Mouse (Mus musculus) thymus, adult 2 months (tissue): ENCODE results near the gene Sparc.

Experiments
- CTCF ChIP-seq: fragments of 200-500 bp; IDR thresholded peaks from 2 replicates; pipeline ENCODE4 v1.5.1; 2012; ENCODE audit warnings: mild to moderate bottlenecking, control low read depth, low read length, moderate library complexity, borderline replicate concordance; ENCODE audit not compliant: control insufficient read depth, poor library complexity, insufficient read depth; ENCODE audit errors: extremely low read depth
- POLR2A ChIP-seq: fragments of 200-500 bp; IDR thresholded peaks from 2 replicates; pipeline ENCODE4 v1.6.1; 2012; ENCODE audit warnings: mild to moderate bottlenecking, low read length, control low read depth, moderate library complexity; ENCODE audit not compliant: control insufficient read depth, poor library complexity, insufficient read depth; ENCODE audit errors: extremely low read depth

DNA sequence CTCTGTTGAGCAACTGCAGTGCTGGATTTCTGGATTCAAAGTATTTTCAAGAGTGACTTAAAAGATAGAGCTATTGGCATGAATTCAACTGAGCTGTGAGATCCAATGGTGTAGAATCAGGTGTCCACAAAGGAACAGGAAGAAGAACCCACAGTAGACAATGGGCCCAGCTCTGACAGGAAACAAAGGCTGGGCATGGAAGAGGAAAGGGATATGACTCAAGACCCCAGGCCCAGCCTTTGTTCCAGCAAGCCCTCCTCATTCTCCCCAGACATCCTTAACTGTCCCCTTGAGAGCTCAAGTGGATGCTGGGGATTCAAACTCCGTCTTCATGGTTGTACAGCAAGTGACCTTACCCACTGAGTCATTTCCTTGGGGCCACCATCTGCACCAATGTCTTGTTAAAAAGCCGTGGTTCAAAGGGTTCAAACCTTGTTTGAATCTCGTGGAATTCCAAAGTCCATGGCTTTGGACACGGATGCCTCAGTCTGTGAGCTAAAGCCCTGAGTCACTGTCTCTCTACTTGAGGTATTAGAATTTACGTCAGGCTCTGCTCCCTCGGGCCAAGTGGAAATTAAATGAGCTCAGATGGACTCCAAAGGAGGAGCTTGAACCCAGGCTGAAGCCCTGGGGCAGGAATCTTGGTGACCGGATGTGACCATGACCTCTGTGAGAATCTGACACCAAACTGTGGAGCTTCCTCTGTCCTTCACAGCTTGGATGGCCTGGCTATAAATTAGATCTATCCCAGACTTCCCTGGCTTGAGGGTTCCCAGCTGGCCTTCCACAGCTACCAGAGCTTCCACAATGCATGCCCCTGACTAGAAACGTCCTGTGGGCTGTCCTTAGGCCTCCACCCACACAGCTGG is 17.1 kb downstream of the Sparc start:
- TF ChIP-seq CTCF = no peak
- TF ChIP-seq POLR2A = no peak
